Mouse (Mus musculus) T-helper 17 cell (primary cell): ENCODE data around the gene Nit1.

Experiments used
- in situ Hi-C, 2 experiments: fragments of 300-600 bp; cut with MboI, MseI; formaldehyde crosslinking; loops; 1 replicate in 1 of 2; 2 replicates in 1 of 2; pipeline ENCODE4 v1.15.1; 2025; ENCODE audit warnings: high pct_unique_total_duplicates in 2 of 2

Nit1 gene

GRCm38 (mm10) chr1:171345225-171346094, at the start of gene Nit1, which contains the start of gene Pfdn2:
Nit1 (minus strand) TSS chr1:171345646.
Pfdn2 (plus strand) TSS chr1:171345670.
- in situ Hi-C loops: no loop called here

- in situ Hi-C loops: no loop called here
Measured at GRCm38 (mm10) chr1:171390101-171390500, 44.7 kb upstream of the Nit1 start.

GRCm38 (mm10) chr1:171388376-171389102, 43.1 kb upstream of the Nit1 start, which contains the start of gene Arhgap30:
Arhgap30 (plus strand) TSS chr1:171388954.
- in situ Hi-C loops: no loop called here

GRCm38 (mm10) chr1:171387099-171387498, 41.7 kb upstream of the Nit1 start:
- in situ Hi-C loops: no loop called here

GRCm38 (mm10) chr1:171385171-171385570, 39.7 kb upstream of the Nit1 start:
- in situ Hi-C loops: no loop called here

GRCm38 (mm10) chr1:171384361-171384760, 38.9 kb upstream of the Nit1 start:
- in situ Hi-C loops: no loop called here

GRCm38 (mm10) chr1:171382096-171382620, 36.7 kb upstream of the Nit1 start:
- in situ Hi-C loops: no loop called here

GRCm38 (mm10) chr1:171379935-171380599, 34.6 kb upstream of the Nit1 start:
- in situ Hi-C loops: no loop called here

GRCm38 (mm10) chr1:171378298-171378697, 32.9 kb upstream of the Nit1 start:
- in situ Hi-C loops: no loop called here

- in situ Hi-C loops: no loop called here
Measured at GRCm38 (mm10) chr1:171375646-171376097, 30.2 kb upstream of the Nit1 start.

- in situ Hi-C loops: no loop called here
Measured at GRCm38 (mm10) chr1:171373946-171374345, 28.5 kb upstream of the Nit1 start.

GRCm38 (mm10) chr1:171372880-171373279, 27.4 kb upstream of the Nit1 start:
- in situ Hi-C loops: no loop called here

- in situ Hi-C loops: no loop called here
Measured at GRCm38 (mm10) chr1:171369845-171370556, 24.6 kb upstream of the Nit1 start, which contains the start of gene Nectin4. Nectin4 (plus strand) TSS chr1:171370099.

GRCm38 (mm10) chr1:171365934-171366333, 20.5 kb upstream of the Nit1 start:
- in situ Hi-C loops: no loop called here

GRCm38 (mm10) chr1:171361106-171362103, 16.0 kb upstream of the Nit1 start:
- in situ Hi-C loops: loop anchor here in 1 of 2 experiments (5.0 kb wide), 1 partner anchor 116 kb away; no protein-coding TSS in a partner anchor

- in situ Hi-C loops: loop anchor here in 1 of 2 experiments (5.0 kb wide), 1 partner anchor 117 kb away; no protein-coding TSS in a partner anchor
Measured at GRCm38 (mm10) chr1:171360656-171361055, 15.2 kb upstream of the Nit1 start, which contains the start of gene Klhdc9. Klhdc9 (minus strand) TSS chr1:171360798.

GRCm38 (mm10) chr1:171360253-171360652, 14.8 kb upstream of the Nit1 start:
- in situ Hi-C loops: loop anchor here in 1 of 2 experiments (5.0 kb wide), 1 partner anchor 117 kb away; no protein-coding TSS in a partner anchor

GRCm38 (mm10) chr1:171358421-171358820, 13.0 kb upstream of the Nit1 start:
- in situ Hi-C loops: loop anchor here (5.0 kb wide), 1 partner anchor 41 kb away; no protein-coding TSS in a partner anchor

GRCm38 (mm10) chr1:171356814-171357213, 11.4 kb upstream of the Nit1 start:
- in situ Hi-C loops: loop anchor here (5.0 kb wide), 1 partner anchor 40 kb away; no protein-coding TSS in a partner anchor
